Mouse (Mus musculus): Measurements from ENCODE around the gene Fgfr2.

DNA sequence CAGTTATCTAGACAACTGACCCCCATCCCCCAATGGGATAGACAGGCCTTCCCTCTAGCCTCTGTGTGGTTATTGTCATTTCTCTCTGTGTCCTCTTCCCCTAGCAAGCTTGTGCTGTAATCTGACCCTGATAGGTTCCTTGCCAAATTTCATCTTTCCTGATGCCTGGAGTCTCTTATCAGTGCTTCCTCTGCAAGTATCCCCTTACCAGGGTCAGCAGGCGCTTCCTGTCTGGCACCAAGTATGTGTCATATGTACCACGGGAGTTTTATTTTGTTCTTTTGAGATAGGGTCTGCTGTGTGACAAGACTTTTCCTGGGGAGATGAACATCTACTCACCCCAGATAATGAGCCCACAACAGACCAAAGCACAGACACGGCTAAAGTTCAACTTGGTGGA, 844.5 kb downstream of the Fgfr2 start:
- TF ChIP-seq EP300 (IDR thresholded peaks at IDR 0.05) (peak; percentile 92), CTCF (IDR thresholded peaks at IDR 0.05) (no peak)
